Mouse (Mus musculus): Measurements from ENCODE around the gene Fbrs. TPM values are rescaled to one million over a fixed set of nuclear protein-coding genes. Genes with fewer than 3 reads are reported as not detected.

Fbrs gene
- polyA plus RNA-seq (2014; fragmentation: Nextera tagmentation; extraction: Ambion mirVana), result 8.9 and 10.2 TPM in 2 replicates

- H3K4me1 ChIP-seq (ENCODE audit: control insufficient read depth, insufficient read depth, low read length), result no peaks in the 10 kb centered on the region; the same call in 1 of the 2 replicates
- peak within 1 kb of the TSS; percentile 85 for H3K4me2 ChIP-seq (ENCODE audit: low read depth, low read length)
- H3K36me3 ChIP-seq (replicated peaks; ENCODE audit: control insufficient read depth, insufficient read depth, low read depth, low read length), result peaks cover 20% of the 10 kb centered on the region
- WGBS, result under 1% methylated on average over 59 of the region's 62 CpGs
- H3K9ac ChIP-seq (replicated peaks; ENCODE audit: low read length), result peak within 1 kb of the TSS; percentile 92
- ATAC-seq (replicated peaks; ENCODE audit: insufficient number of reproducible peaks, low FRiP score, low TSS enrichment, low read depth) (peak; percentile 76), DNase-seq (ENCODE audit: low spot score) (peak; percentile 96)
- H3K4me3 ChIP-seq (ENCODE audit: low read depth, low read length), result peak within 1 kb of the TSS; percentile 98
- no peaks in the 10 kb centered on the region for H3K9me3 ChIP-seq (replicated peaks; ENCODE audit: control insufficient read depth, low read length)
- no peaks in the 10 kb centered on the region for H3K27me3 ChIP-seq (ENCODE audit: control insufficient read depth, insufficient read depth, low read length)
- H3K27ac ChIP-seq (replicated peaks; ENCODE audit: low read depth, low read length), result peak within 1 kb of the TSS; percentile 95
Measured at GRCm38 (mm10) chr7:127478635-127479317, at the start of gene Fbrs. Gene Fbrs, plus strand, starts transcription at chr7:127479199.

- no peak overlapping the region for H3K4me3 ChIP-seq (ENCODE audit: low read depth, low read length)
- no peaks in the 10 kb centered on the region for H3K9me3 ChIP-seq (replicated peaks; ENCODE audit: control insufficient read depth, low read length)
- H3K4me2 ChIP-seq (ENCODE audit: low read depth, low read length), result no peak overlapping the region
- H3K27ac ChIP-seq (replicated peaks; ENCODE audit: low read depth, low read length), result no peak overlapping the region
- 95% methylated on average over 4 of the region's 4 CpGs for WGBS
- ATAC-seq (replicated peaks; ENCODE audit: insufficient number of reproducible peaks, low FRiP score, low TSS enrichment, low read depth), result no peak
- H3K4me1 ChIP-seq (ENCODE audit: control insufficient read depth, insufficient read depth, low read length), result no peaks in the 10 kb centered on the region
- DNase-seq (ENCODE audit: low spot score), result no peak
- no peak overlapping the region for H3K9ac ChIP-seq (replicated peaks; ENCODE audit: low read length)
- H3K36me3 ChIP-seq (replicated peaks; ENCODE audit: control insufficient read depth, insufficient read depth, low read depth, low read length), result no peaks in the 10 kb centered on the region
- H3K27me3 ChIP-seq (ENCODE audit: control insufficient read depth, insufficient read depth, low read length), result no peaks in the 10 kb centered on the region
Measured at GRCm38 (mm10) chr7:127435206-127435605, 43.8 kb upstream of the Fbrs start.

GRCm38 (mm10) chr7:127437724-127438123 is 41.3 kb upstream of the Fbrs start:
- Histone ChIP-seq H3K27ac (replicated peaks; ENCODE audit: low read depth, low read length) (no peak overlapping the region), H3K9ac (replicated peaks; ENCODE audit: low read length) (no peak overlapping the region), H3K27me3 (ENCODE audit: control insufficient read depth, insufficient read depth, low read length) (no peaks in the 10 kb centered on the region), H3K36me3 (replicated peaks; ENCODE audit: control insufficient read depth, insufficient read depth, low read depth, low read length) (no peaks in the 10 kb centered on the region), H3K4me2 (ENCODE audit: low read depth, low read length) (no peak overlapping the region), H3K9me3 (replicated peaks; ENCODE audit: control insufficient read depth, low read length) (no peaks in the 10 kb centered on the region), H3K4me1 (ENCODE audit: control insufficient read depth, insufficient read depth, low read length) (no peaks in the 10 kb centered on the region), H3K4me3 (ENCODE audit: low read depth, low read length) (no peak overlapping the region)
- ATAC-seq (replicated peaks; ENCODE audit: insufficient number of reproducible peaks, low FRiP score, low TSS enrichment, low read depth) (no peak), DNase-seq (ENCODE audit: low spot score) (no peak)
- WGBS, result 85% methylated on average over 3 of the region's 3 CpGs

- Histone ChIP-seq H3K4me3 (ENCODE audit: low read depth, low read length) (no peak overlapping the region), H3K9ac (replicated peaks; ENCODE audit: low read length) (no peak overlapping the region), H3K36me3 (replicated peaks; ENCODE audit: control insufficient read depth, insufficient read depth, low read depth, low read length) (peaks cover 12% of the 10 kb centered on the region), H3K27me3 (ENCODE audit: control insufficient read depth, insufficient read depth, low read length) (no peaks in the 10 kb centered on the region), H3K4me2 (ENCODE audit: low read depth, low read length) (no peak overlapping the region), H3K4me1 (ENCODE audit: control insufficient read depth, insufficient read depth, low read length) (no peaks in the 10 kb centered on the region), H3K27ac (replicated peaks; ENCODE audit: low read depth, low read length) (no peak overlapping the region), H3K9me3 (replicated peaks; ENCODE audit: control insufficient read depth, low read length) (no peaks in the 10 kb centered on the region)
- 85% methylated on average over 20 of the region's 20 CpGs for WGBS
- ATAC-seq (replicated peaks; ENCODE audit: insufficient number of reproducible peaks, low FRiP score, low TSS enrichment, low read depth), result no peak
- DNase-seq (ENCODE audit: low spot score), result no peak
Measured at GRCm38 (mm10) chr7:127443976-127444375, 35.0 kb upstream of the Fbrs start.

GRCm38 (mm10) chr7:127448521-127449300 is 30.3 kb upstream of the Fbrs start, which contains the start of gene Zfp689:
Gene Zfp689, minus strand, starts transcription at chr7:127449158.
- Histone ChIP-seq H3K9me3 (replicated peaks; ENCODE audit: control insufficient read depth, low read length) (no peaks in the 10 kb centered on the region), H3K9ac (replicated peaks; ENCODE audit: low read length) (peak within 1 kb of the TSS; percentile 93), H3K4me3 (ENCODE audit: low read depth, low read length) (peak within 1 kb of the TSS; percentile 92), H3K36me3 (replicated peaks; ENCODE audit: control insufficient read depth, insufficient read depth, low read depth, low read length) (peaks cover 13% of the 10 kb centered on the region), H3K4me2 (ENCODE audit: low read depth, low read length) (peak within 1 kb of the TSS; percentile 64), H3K27ac (replicated peaks; ENCODE audit: low read depth, low read length) (peak within 1 kb of the TSS; percentile 88), H3K27me3 (ENCODE audit: control insufficient read depth, insufficient read depth, low read length) (no peaks in the 10 kb centered on the region), H3K4me1 (ENCODE audit: control insufficient read depth, insufficient read depth, low read length) (no peaks in the 10 kb centered on the region)
- ATAC-seq (replicated peaks; ENCODE audit: insufficient number of reproducible peaks, low FRiP score, low TSS enrichment, low read depth), result peak; percentile 80
- DNase-seq (ENCODE audit: low spot score), result peak; percentile 96
- WGBS, result under 1% methylated on average over 54 of the region's 54 CpGs

GRCm38 (mm10) chr7:127449966-127450365 is 29.0 kb upstream of the Fbrs start:
- Histone ChIP-seq H3K4me3 (ENCODE audit: low read depth, low read length) (peak overlapping the region; percentile 92), H3K4me1 (ENCODE audit: control insufficient read depth, insufficient read depth, low read length) (no peaks in the 10 kb centered on the region), H3K9me3 (replicated peaks; ENCODE audit: control insufficient read depth, low read length) (no peaks in the 10 kb centered on the region), H3K27ac (replicated peaks; ENCODE audit: low read depth, low read length) (no peak overlapping the region), H3K4me2 (ENCODE audit: low read depth, low read length) (peak overlapping the region; percentile 48), H3K9ac (replicated peaks; ENCODE audit: low read length) (peak overlapping the region; percentile 48; the same call in 1 of the 2 replicates), H3K27me3 (ENCODE audit: control insufficient read depth, insufficient read depth, low read length) (no peaks in the 10 kb centered on the region), H3K36me3 (replicated peaks; ENCODE audit: control insufficient read depth, insufficient read depth, low read depth, low read length) (peaks cover 2% of the 10 kb centered on the region)
- DNase-seq (ENCODE audit: low spot score), result no peak
- 87% methylated on average over 7 of the region's 7 CpGs for WGBS
- ATAC-seq (replicated peaks; ENCODE audit: insufficient number of reproducible peaks, low FRiP score, low TSS enrichment, low read depth), result no peak

GRCm38 (mm10) chr7:127453056-127453455 is 25.9 kb upstream of the Fbrs start:
- H3K27me3 ChIP-seq (ENCODE audit: control insufficient read depth, insufficient read depth, low read length), result no peaks in the 10 kb centered on the region
- WGBS, result 99% methylated on average over 2 of the region's 2 CpGs
- peaks cover 5% of the 10 kb centered on the region for H3K36me3 ChIP-seq (replicated peaks; ENCODE audit: control insufficient read depth, insufficient read depth, low read depth, low read length)
- H3K4me2 ChIP-seq (ENCODE audit: low read depth, low read length), result no peak overlapping the region
- H3K4me3 ChIP-seq (ENCODE audit: low read depth, low read length), result no peak overlapping the region
- no peak overlapping the region for H3K9ac ChIP-seq (replicated peaks; ENCODE audit: low read length)
- no peak overlapping the region for H3K27ac ChIP-seq (replicated peaks; ENCODE audit: low read depth, low read length)
- ATAC-seq (replicated peaks; ENCODE audit: insufficient number of reproducible peaks, low FRiP score, low TSS enrichment, low read depth) (no peak), DNase-seq (ENCODE audit: low spot score) (no peak)
- no peaks in the 10 kb centered on the region for H3K4me1 ChIP-seq (ENCODE audit: control insufficient read depth, insufficient read depth, low read length)
- no peaks in the 10 kb centered on the region for H3K9me3 ChIP-seq (replicated peaks; ENCODE audit: control insufficient read depth, low read length)

- Histone ChIP-seq H3K27me3 (ENCODE audit: control insufficient read depth, insufficient read depth, low read length) (no peaks in the 10 kb centered on the region), H3K9me3 (replicated peaks; ENCODE audit: control insufficient read depth, low read length) (no peaks in the 10 kb centered on the region), H3K4me1 (ENCODE audit: control insufficient read depth, insufficient read depth, low read length) (no peaks in the 10 kb centered on the region), H3K27ac (replicated peaks; ENCODE audit: low read depth, low read length) (no peak overlapping the region), H3K9ac (replicated peaks; ENCODE audit: low read length) (no peak overlapping the region), H3K36me3 (replicated peaks; ENCODE audit: control insufficient read depth, insufficient read depth, low read depth, low read length) (peaks cover 5% of the 10 kb centered on the region), H3K4me2 (ENCODE audit: low read depth, low read length) (no peak overlapping the region), H3K4me3 (ENCODE audit: low read depth, low read length) (no peak overlapping the region)
- WGBS, result 86% methylated on average over 7 of the region's 7 CpGs
- no peak for ATAC-seq (replicated peaks; ENCODE audit: insufficient number of reproducible peaks, low FRiP score, low TSS enrichment, low read depth)
- no peak for DNase-seq (ENCODE audit: low spot score)
Measured at GRCm38 (mm10) chr7:127454905-127455304, 24.1 kb upstream of the Fbrs start.

Measured in embryonic facial prominence, embryonic 11.5 days (tissue).